Mouse (Mus musculus): ENCODE measurements around the gene Tia1.

DNA sequence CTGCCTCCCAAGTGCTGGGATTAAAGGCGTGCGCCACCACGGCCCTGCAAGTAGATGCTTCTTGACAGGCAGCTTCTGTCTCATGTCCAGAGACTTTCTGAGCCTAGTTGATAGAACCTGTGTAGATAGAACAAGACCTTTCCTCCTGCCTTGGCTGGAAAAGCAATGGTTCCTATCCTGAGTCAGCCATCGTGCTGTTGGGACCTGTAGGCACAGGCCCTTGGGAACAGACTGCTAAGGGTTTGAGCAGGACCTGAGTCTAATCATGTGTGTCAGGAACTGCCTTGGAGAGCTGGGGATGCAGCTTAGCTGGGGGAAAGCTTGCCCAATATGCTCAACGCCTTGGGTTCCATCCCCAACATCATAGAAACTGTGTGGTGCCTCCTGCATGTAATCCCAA lies 70.1 kb downstream of the Tia1 start:
- TF ChIP-seq POLR2A (IDR thresholded peaks at IDR 0.05; ENCODE audit: borderline replicate concordance, extremely low read depth, low read depth, low read length): no peak
- TF ChIP-seq CTCF (IDR thresholded peaks at IDR 0.05; ENCODE audit: insufficient read depth, low read length): no peak
